Mouse (Mus musculus) 416B (cell line): ENCODE data around the gene Asxl1.
"Not testable (repeated sequence)": the region's sequence is repeated elsewhere in the genome, so short reads cannot be mapped to it uniquely, and the experiment has no call there.

Experiments
- DNase-seq: peaks from one replicate; pipeline ENCODE4 v3.0.0; 2011; ENCODE audit warnings: low read depth

Gene Asxl1

DNA sequence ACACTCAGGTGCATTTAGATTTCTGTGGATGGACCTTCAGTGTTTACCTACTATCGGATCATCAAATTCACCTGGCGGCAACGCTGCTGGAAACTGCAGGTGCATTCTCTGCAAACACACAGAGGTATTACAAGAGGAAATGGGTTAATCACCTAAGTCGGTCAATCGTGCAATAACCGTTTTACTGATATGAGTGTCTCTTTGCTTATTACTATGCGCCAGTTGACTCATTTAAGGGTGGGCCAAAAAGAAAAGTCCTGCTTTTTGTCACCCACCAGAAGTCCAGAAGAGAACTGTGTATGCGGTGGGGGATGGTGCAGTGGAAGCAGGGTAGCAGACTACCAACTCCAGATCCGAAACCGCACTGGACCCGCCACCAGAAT lies 567 bp upstream of the Asxl1 start:
- no peak for DNase-seq

DNA sequence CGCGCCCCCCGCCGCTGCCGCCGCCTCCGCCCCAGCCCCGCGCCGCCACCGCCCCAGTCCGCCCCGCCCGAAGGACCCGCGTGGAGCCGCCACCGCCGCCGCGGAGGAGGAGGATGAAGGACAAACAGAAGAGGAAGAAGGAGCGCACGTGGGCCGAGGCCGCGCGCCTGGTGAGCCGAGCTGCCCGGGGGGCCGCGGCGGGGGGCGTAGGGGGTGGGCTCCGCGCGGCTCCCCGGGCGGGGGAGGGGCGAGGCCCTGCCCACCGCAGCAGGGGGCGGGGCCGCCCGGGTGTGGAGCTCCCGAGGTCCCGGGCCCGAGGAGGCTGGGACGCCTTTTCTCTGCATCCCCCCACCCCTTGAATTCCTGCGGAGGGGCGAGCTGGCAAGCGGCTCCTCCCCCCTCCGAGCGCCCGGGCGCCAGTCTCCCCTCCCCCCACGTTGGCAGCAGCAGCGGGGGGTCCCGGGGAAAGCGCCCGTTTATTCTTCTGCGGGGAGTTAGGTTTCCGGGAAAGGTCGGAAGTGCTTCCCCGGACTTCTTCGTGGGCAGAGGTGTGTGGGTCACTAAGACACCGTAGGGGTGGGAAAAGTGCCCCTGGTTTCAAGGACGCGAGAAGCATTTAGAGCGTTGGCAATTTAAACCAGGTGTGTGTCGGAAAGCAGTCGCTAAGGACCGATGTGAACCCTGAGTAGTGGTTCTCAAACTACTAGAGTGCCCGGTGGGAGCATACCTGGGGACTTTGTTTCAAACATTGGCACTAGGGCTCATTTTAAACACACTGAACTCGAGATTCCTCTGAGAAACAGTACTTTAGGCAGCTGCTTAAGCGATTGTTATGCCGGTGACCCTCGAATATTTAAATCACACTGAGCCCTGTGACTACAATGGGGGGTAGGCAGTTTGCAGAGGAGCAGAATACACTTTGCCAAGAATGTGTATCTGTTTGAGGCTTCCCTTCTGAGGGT lies 873 bp downstream of the Asxl1 start:
- peak; percentile 54 for DNase-seq

DNA sequence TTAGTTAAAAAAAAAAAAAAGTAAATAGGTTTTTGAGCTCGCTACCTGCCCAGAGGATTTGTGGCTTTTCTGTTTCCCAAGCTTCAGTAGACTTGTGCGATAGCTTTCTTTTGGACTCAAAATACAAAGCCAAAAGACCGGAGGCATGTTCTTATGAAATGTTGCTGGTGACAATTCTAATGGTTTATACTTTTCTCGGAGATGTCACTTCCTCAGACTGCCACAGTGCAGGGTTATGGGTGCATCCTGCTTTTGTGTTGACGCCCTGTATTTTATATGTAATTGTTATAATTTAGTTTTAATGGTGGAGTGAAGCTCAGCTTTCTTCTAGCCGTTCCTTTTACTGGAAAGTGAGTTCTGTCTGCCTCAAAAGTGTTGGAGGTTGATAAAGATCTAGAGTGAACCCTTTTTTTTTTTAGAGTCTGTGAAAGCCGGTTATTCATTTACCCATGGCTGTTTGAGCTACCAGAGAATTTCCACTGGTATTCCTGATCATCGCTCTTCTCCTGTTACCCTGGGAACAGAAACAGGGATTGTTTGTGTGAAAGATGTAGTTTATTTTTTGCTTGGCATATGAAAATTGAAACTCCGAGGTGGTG lies 1.7 kb downstream of the Asxl1 start:
- DNase-seq, result peak; percentile 53

DNA sequence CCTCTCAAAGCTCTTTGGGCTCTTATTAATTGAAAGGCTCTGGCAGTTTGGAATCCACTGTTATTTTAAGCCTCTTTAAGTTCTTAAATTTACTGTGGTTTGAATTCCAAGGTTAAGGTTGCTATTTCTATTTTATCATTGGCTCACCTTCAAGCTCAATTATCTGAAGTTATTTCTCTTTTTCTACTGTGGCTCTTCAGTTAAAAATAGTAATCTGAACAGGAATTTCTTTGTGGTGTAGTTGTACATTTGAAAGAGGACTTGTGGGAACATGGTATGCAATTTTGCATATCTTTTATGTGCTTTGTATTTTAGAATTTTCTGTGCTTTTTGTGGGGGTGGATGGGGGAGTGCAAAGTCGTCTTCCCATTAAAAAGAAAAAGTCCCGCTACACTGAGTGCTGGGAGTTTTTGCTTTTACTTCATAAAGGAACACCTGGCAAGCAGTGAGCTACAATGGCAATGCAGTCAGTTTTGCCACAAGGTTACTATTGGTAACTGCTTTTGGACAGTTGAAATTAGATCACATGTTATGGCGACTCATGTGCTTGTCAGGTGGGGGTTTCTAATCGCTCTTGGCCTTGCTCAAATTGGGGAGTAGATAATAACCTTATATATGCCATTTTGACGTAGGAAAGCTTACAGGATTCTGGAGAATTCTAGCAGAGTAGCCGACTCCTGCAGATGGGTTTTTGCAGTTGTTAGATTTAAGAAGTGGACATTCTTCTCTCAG lies 2.6 kb downstream of the Asxl1 start:
- DNase-seq, result peak; percentile 60

DNA sequence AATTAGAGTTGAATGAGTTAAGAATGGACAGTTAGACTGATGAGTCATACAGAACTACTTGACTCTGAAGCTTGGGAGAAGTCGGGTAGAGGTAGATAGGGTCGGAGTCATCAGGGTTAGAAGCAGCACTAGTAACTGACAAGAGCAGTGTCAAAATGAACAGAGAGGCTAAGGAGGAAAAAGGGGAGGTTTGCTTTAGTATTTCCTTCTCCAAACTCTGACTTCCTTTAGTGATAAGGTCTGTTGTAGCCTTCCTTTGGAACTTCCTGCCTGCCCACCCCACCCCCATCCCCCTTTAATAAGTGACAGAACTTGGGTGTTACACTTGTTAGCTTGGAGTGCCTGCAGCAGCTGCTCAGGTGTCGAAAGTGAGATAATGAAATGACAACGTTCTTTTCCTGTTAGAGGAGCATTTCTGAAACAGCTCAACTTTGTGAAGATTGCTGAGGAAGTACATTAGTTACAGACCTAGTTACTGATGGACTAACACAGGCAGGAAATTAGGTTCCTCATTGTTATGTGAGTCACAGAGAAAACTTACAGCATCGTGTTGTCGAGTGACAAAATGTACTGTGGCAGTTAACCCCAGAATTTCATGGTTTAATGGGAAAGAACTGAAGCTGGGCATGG lies 5.0 kb downstream of the Asxl1 start:
- peak; percentile 84 for DNase-seq

DNA sequence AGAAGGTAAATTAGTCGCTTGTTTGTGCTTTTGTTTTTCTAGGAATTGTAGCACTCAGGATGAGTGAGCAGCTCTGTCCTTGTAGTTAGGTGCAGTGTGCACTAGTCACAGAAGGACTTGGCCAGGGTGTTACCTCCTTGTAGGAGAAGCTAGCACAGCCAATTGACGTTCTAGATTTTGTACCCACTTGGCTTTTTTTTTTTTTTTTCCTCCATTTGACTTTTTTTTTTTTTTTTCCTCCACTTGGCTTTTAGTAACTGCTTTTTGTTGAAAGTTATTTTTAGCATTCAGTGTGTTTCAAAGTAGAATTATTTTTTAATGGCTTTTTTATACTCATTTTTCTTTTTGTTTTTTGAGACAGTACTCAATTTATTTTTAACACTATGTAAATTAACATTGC lies 9.0 kb downstream of the Asxl1 start:
- DNase-seq, result no peak

DNA sequence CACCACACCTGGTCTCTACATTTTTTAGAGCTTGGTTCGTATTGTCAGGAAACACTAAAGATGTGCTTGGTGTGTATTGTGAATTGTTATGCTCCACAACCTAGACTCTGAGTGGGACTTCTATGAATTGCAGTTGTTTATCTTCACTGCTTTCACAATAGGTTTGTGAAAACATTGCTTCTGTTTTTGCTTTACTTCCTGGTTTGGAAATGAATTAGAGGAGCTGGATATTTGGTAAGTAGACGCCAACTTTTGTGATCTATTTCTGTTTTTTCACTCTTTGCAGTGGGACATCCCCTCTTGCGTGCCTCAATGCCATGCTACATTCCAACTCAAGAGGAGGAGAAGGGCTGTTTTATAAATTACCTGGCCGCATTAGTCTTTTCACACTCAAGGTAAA lies 11.2 kb downstream of the Asxl1 start:
- DNase-seq, result no peak

DNA sequence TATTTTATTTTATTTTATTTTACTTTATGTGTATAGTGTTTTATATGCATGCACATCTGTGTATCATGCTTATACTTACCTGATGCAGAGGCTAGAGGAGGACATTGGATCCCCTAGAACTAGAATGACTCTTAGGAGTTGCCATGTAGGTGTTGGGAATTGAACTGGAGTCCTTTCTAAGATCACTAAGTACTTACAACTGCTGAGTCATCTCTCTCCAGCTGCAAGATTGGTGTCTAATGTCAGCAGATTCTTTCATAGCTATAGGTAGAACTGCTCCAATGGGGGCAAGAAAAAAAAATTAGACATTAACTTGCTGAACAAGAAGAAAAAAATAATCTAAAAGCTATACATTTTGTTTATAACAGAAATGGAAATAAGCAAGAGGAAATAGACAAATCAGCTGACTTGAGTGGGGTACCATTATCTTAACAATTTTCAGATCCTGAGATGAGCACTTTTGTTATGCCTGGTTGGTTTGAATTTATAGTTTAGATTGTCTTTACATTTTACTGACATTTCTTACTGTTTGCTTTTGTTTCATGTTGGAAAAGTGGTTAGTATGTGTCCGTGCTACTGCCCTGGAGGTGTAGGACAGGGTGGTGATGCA lies 15.6 kb downstream of the Asxl1 start:
- peak; percentile 29 for DNase-seq

DNA sequence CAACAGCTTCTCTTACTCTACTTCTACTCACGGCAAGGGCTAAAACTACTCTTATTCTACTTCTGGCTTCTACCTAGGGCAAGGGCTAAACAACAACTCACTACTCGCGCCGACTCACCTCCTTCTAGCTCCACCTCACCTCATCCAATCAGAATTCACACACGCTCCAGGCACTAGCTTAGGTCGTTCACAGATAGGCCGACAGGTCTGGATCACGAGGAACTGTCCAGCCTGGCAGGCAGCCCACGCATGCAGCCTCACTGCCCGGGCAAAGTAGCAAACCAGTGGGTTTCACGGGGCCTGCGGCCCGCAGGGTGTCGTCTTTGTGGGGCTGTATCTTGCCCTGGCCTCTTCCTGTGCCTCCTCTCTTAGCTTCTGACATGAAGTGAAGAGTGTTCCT lies 18.9 kb downstream of the Asxl1 start:
- DNase-seq, result not testable (repeated sequence)

DNA sequence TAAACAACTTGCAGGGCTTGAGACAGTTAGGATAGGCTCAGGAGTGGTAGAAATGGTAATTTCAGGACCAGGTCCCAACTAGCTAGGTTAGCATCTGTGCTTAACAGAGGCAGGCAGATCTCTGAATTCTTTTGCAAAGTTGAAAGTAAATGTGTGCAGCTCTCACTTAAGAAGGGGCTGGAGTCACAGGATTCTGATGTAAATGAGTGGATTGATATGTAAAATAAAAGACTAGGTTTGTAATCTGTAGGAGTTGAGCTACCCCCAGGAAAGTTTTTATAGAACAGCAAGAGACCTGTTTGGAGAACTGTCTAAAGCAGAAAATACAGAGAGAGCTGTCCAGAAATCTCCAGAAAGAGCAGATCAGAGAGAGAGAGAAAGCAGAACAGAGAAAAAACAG lies 25.2 kb downstream of the Asxl1 start:
- no peak for DNase-seq

DNA sequence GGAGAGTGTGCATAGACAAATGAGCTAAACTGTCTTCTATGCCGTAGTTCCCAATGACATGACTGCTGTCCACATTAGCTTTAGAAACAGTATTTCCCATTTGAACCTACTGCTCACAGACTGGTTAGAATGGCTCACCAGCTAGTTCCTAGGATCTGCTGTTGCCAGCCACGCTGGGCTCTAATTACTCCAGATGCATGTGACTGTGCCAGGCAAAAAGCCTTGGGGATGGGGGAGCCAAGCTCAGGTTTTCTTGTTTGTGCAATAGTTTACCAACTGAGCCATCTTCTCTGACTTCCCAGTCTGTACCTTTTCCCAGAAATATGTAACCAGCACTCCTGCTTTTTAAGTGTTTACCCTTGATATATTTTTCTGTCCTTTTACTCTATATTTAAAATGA lies 29.8 kb downstream of the Asxl1 start:
- no peak for DNase-seq

DNA sequence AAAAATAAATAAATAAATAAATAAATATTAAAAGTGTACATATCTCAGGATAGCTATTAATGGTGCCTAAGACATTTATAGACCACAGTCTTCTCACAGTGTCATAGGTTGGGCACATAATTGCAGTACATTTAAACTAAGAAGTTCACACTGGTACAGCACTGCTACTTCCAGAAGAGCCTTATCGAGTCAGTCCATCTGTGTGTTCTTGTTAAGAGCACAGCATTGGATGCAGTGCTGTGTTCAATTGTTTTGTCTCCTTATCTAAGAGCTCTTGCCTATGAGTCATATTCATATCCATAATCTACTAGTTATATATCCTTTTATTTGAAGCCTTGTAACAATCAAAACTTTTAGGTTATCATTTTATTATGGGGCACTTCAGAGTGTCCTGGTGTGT lies 34.9 kb downstream of the Asxl1 start:
- peak; percentile 37 for DNase-seq

DNA sequence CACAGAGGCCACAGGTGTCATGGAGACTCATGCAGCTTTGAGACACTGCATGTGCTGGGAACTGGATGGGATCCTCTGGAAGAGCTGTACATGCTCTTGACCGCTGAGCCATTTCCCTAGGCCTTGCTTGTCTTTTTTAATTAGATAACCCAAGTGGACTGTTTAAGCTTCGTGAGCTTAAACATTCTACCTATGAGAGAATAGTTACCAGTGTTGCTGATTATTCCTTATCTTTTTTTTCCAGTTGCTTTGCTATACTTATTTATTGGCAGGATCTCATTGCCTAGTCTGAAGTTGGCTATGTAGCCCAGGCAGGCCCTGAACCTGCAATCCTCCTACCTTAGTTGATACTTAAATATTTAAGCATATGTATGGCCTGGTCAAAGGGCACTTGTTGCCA lies 44.2 kb downstream of the Asxl1 start:
- no peak for DNase-seq

DNA sequence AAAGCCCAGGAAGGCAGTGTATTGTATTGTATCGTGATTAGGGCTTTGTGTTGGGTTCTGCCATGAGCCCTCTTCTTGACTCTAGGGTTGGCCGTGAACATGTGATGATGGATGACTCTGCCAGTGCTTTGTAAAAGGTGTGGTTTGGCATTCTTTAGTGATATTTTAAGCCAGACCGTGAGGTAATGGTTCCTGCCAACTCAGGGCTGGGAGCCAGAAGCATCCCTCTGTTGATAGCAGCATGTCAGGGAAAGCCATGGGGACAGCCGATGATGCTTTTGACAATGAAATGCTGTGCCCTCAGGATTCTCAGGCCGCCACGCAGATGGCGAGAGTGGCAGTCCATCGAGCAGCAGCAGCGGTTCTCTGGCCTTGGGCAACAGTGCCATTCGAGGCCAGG lies 47.4 kb downstream of the Asxl1 start:
- DNase-seq, result no peak

DNA sequence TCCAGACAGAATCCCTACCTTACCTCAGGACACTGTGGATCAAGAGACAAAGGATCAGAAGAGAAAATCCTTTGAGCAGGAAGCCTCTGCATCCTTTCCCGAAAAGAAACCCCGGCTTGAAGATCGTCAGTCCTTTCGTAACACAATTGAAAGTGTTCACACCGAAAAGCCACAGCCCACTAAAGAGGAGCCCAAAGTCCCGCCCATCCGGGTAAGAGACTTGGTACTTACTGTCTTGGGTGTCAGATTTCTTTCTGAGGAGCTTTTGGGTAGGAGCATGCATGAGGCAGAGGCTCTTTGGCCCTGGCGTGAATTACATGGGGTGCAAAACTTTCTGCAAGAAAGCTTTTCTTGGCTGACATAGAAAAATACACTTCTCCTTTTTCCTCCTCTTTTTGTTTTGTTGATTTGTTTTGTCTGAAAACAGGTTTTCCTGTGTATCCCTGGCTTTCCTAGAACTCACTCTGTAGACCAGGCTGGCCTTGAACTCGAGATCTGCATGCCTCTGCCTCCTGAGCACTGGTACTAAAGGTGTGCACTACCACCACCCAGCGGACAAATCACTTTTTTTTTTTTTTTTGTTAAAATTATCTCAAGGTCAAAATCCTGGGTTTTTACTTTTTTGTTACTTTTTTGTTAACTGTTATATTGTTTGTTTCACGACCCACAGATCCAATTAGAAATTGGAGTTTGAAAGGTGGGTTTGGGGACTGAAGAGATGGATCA lies 52.3 kb downstream of the Asxl1 start:
- peak; percentile 53 for DNase-seq

DNA sequence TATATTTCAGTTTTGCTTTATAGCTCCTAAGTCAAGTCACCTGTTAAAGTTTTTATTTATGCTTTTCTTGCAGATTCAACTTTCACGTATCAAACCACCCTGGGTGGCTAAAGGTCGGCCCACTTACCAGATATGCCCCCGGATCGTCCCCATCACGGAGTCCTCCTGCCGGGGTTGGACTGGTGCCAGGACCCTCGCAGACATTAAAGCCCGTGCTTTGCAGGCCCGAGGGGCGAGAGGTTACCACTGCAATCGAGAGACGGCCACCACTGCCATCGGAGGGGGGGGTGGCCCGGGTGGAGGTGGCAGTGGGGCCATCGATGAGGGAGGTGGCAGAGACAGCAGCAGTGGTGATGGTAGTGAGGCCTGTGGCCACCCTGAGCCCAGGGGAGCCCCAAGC lies 53.5 kb downstream of the Asxl1 start:
- no peak for DNase-seq

DNA sequence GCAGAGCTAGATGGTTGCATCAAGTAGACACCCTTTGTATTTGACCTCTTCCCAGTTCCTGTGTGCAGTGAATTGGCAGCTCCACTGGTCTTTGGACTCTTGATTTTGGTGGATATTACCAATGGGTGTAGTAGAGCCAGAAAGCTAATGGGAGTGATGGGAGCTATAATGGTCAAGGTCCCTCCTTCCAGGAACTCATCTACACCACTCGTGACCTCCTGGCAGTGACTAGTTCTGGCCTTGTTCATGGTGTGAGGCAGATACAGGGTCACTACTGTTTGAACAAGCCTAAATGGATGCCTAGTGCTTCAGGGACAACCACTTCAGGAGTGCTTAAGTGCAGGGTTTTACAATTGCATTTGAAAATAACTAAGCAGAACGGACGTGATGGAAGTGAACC lies 58.4 kb downstream of the Asxl1 start:
- DNase-seq, result no peak

DNA sequence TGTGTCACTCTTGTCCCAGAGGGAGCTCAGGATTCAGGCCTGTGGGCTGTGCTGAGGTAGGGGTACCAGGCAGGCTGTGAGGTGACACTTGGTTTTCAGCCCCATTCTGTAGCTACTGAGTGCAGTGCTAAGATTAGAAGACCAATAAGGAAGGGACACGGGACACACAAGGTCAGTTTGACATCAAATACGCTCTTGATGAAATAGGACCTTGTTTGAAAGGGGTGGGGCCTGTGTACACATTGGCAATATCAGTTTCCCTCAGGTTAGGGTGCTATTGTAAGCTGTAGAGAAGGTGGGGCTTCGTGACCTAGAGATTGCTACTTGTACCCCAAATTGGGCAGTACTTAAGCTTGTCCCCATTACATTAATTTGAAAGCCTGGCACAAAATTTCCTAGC lies 59.3 kb downstream of the Asxl1 start:
- DNase-seq, result no peak

DNA sequence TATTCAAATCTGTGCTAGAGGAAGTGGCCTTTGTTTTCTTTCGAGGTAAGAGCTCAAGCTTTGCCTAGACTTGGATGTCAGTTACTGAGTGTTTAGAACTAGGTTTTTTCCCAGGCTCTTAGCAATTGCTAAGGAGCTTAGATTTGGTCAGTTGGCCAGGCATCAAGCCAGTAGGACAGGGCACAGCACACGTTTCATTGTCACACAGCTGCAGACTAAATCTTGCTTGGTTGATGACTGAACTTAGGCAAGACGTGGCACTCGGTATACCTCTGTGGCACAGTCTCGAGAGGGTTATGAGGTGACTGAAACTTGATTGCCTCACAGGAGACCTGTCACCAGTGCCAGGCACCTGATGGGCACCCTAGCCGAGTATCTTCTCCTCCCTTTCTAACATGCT lies 61.3 kb downstream of the Asxl1 start:
- DNase-seq, result no peak

DNA sequence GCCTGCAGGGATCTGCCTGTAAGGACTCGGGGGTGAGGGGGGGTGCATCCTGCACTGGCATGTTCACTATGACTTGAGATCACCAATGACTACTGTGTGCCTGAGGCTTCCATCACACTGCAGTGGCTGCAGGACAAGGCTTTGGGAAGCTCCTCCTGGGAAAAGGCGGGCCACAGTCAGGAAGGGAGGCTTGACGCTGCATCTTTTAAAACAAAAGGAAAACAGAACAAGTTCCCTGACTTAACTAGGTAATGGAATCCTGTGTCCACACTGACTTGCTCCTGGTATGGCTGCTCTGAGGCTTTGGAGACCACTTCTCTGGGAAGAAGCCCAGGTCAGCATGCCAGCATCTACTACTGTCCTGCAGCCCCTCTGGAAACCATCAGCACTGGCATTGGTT lies 63.3 kb downstream of the Asxl1 start:
- DNase-seq, result no peak

DNA sequence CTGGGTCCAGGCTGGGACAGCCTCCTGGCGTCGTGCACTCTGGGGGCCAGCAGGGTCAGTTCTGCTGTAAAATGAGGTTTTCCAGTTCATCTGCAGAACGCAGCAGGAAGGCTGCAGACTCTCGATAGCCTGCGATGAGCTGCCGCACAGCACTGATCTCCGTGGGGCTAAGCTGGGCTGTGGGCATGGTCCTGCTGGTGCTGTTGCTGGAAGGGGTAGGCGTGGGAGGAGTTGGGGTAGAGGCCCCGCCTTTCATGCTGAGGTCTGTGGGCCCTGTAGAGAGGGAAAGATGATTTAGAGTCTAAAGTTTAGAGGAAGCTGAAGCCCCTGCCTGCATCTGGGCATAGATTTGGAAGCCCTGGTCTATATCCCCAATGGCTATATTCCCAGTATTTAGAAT lies 65.9 kb downstream of the Asxl1 start:
- no peak for DNase-seq
